Mouse (Mus musculus) myocyte (in vitro differentiated cells): ENCODE measurements around the gene Olfr107. TPM values are rescaled to one million over a fixed set of nuclear protein-coding genes. Genes with fewer than 3 reads are reported as not detected.

ENCODE experiments used
- H3K27me3 ChIP-seq: one replicate; pipeline ENCODE4 v1.6.1; 2011; ENCODE audit not compliant: control insufficient read depth, insufficient read depth, insufficient read length
- H3K36me3 ChIP-seq: one replicate; pipeline ENCODE4 v1.6.1; 2011; ENCODE audit not compliant: control insufficient read depth, insufficient read depth
- H3K4me2 ChIP-seq: one replicate; pipeline ENCODE4 v1.6.1; 2011; ENCODE audit warnings: low read depth, control low read depth
- H3K4me3 ChIP-seq: one replicate; pipeline ENCODE4 v1.5.1; 2011; ENCODE audit warnings: mild to moderate bottlenecking, control low read depth, moderate library complexity
- H3K79me2 ChIP-seq: one replicate; pipeline ENCODE4 v1.6.1; 2011; ENCODE audit not compliant: control insufficient read depth, insufficient read depth
- H3ac ChIP-seq: one replicate; pipeline ENCODE4 v1.6.1; 2011; ENCODE audit not compliant: control insufficient read depth, insufficient read length
- CEBPB ChIP-seq: IDR thresholded peaks from 2 replicates; pipeline ENCODE4 v1.6.1; 2011; ENCODE audit warnings: mild to moderate bottlenecking, moderate library complexity; ENCODE audit not compliant: poor library complexity, insufficient read depth, severe bottlenecking
- E2F4 ChIP-seq: IDR thresholded peaks from one replicate; pipeline ENCODE4 v1.6.1; 2011; ENCODE audit warnings: mild to moderate bottlenecking, control low read depth, moderate library complexity; ENCODE audit not compliant: insufficient read depth
- MAX ChIP-seq: IDR thresholded peaks from one replicate; pipeline ENCODE4 v1.6.1; 2011; ENCODE audit warnings: low read depth, mild to moderate bottlenecking, control low read depth
- MYOD1 ChIP-seq, 3 experiments: IDR thresholded peaks; one replicate each; pipeline ENCODE4 v1.6.1; 2011; ENCODE audit warnings: control low read depth in 2 of 3, low read depth in 2 of 3, mild to moderate bottlenecking in 2 of 3, moderate library complexity in 1 of 3; ENCODE audit not compliant: insufficient read length in 2 of 3, control insufficient read depth in 1 of 3
- MYOG ChIP-seq, 3 experiments: IDR thresholded peaks; one replicate each; pipeline ENCODE4 v1.6.1; 2011; ENCODE audit warnings: control low read depth in 2 of 3, low read depth in 2 of 3, mild to moderate bottlenecking in 2 of 3; ENCODE audit not compliant: insufficient read length in 2 of 3, control insufficient read depth in 1 of 3, insufficient read depth in 1 of 3
- POLR2A ChIP-seq: IDR thresholded peaks from one replicate; pipeline ENCODE4 v1.6.1; 2011; ENCODE audit warnings: low read depth, mild to moderate bottlenecking, control low read depth, moderate library complexity; ENCODE audit not compliant: insufficient read length
- POLR2AphosphoS2 ChIP-seq: IDR thresholded peaks from one replicate; pipeline ENCODE4 v1.6.1; 2011; ENCODE audit warnings: low read depth, control low read depth; ENCODE audit not compliant: insufficient read length
- REST ChIP-seq: IDR thresholded peaks from one replicate; pipeline ENCODE4 v1.6.1; 2011; ENCODE audit warnings: mild to moderate bottlenecking, control low read depth, moderate library complexity; ENCODE audit not compliant: insufficient read depth, insufficient read length
- SRF ChIP-seq: IDR thresholded peaks from one replicate; pipeline ENCODE4 v1.6.1; 2011; ENCODE audit warnings: low read depth; ENCODE audit not compliant: control insufficient read depth, insufficient read length
- TCF12 ChIP-seq: IDR thresholded peaks from one replicate; pipeline ENCODE4 v1.6.1; 2011; ENCODE audit warnings: mild to moderate bottlenecking, control low read depth; ENCODE audit not compliant: poor library complexity, insufficient read depth, severe bottlenecking
- TCF3 ChIP-seq: IDR thresholded peaks from one replicate; pipeline ENCODE4 v1.6.1; 2011; ENCODE audit warnings: low read depth, control low read depth; ENCODE audit not compliant: insufficient read length
- USF1 ChIP-seq: IDR thresholded peaks from one replicate; pipeline ENCODE4 v1.6.1; 2011; ENCODE audit warnings: low read depth, mild to moderate bottlenecking, control low read depth, moderate library complexity
- polyA plus RNA-seq: library from polyadenylated mRNA; unstranded; fragments of >200 nt; fragmentation: generic; extraction: Trizol; gene quantifications from one replicate; pipeline ENCODE4 v1.2.1, GENCODE M21; 2012; ENCODE audit warnings: missing spikeins

Olfr107 gene
- polyA plus RNA-seq: not detected

GRCm38 (mm10) chr17:37398926-37399325 lies at the start of gene Olfr107:
Gene Olfr107 (plus strand): TSS chr17:37399226.
- no peaks in the 10 kb centered on the region for H3K79me2 ChIP-seq
- no peaks in the 10 kb centered on the region for H3K36me3 ChIP-seq
- no peak within 1 kb of the TSS for H3K4me2 ChIP-seq
- no peak within 1 kb of the TSS for H3ac ChIP-seq
- no peak for TF ChIP-seq USF1
- H3K4me3 ChIP-seq: no peak within 1 kb of the TSS
- no peaks in the 10 kb centered on the region for H3K27me3 ChIP-seq

GRCm38 (mm10) chr17:37359282-37359681 lies 39.7 kb upstream of the Olfr107 start, which contains the start of gene Olfr104-ps:
Gene Olfr104-ps (plus strand): TSS chr17:37359582.
- Histone ChIP-seq H3ac (no peak within 1 kb of the TSS), H3K36me3 (no peaks in the 10 kb centered on the region), H3K27me3 (no peaks in the 10 kb centered on the region), H3K79me2 (no peaks in the 10 kb centered on the region), H3K4me3 (no peak within 1 kb of the TSS), H3K4me2 (no peak within 1 kb of the TSS)
- TF ChIP-seq TCF12: no peak
- no peak for TF ChIP-seq E2F4
- no peak for TF ChIP-seq POLR2A
- no peak for TF ChIP-seq USF1
- TF ChIP-seq POLR2AphosphoS2: no peak
- TF ChIP-seq CEBPB: no peak
- TF ChIP-seq MAX: no peak
- no peak for TF ChIP-seq MYOD1 (IDR thresholded peaks at IDR 0.05; ENCODE audit: control insufficient read depth in 1 of 3, insufficient read length in 2 of 3, low read depth in 2 of 3)
- TF ChIP-seq SRF: no peak
- TF ChIP-seq TCF3: no peak
- TF ChIP-seq MYOG (IDR thresholded peaks at IDR 0.05; ENCODE audit: control insufficient read depth in 1 of 3, insufficient read depth in 1 of 3, insufficient read length in 2 of 3, low read depth in 2 of 3): no peak
- TF ChIP-seq REST: no peak

DNA sequence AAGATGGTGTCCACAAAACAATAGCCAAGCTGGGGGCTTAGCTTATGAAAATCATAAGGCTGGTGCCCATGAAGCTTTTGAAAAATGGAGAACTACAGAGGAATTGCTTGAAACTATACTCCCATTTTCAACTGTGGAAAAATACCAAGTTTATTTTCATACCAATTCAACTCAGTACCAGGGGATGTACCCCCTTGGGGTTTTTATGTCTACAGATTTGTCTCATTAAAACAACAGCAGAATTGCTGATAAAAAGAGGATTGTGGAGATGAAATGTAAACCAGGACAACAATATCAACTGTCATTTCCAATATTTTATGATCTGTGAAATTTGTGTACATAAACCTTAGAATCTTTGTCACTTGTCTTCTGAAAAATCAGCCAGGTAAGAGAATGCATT lies 20.3 kb upstream of the Olfr107 start, which contains the start of gene Olfr105-ps:
Gene Olfr105-ps, plus strand, starts transcription at position 301 of the 400 bp plus-strand sequence.
- Histone ChIP-seq H3K79me2 (no peaks in the 10 kb centered on the region), H3ac (no peak within 1 kb of the TSS), H3K4me2 (no peak within 1 kb of the TSS), H3K36me3 (no peaks in the 10 kb centered on the region), H3K4me3 (no peak within 1 kb of the TSS), H3K27me3 (no peaks in the 10 kb centered on the region)
- TF ChIP-seq POLR2A (no peak), TCF12 (no peak), MYOD1 (IDR thresholded peaks at IDR 0.05; ENCODE audit: control insufficient read depth in 1 of 3, insufficient read length in 2 of 3, low read depth in 2 of 3) (no peak), USF1 (no peak), E2F4 (no peak), MYOG (IDR thresholded peaks at IDR 0.05; ENCODE audit: control insufficient read depth in 1 of 3, insufficient read depth in 1 of 3, insufficient read length in 2 of 3, low read depth in 2 of 3) (no peak), CEBPB (no peak), SRF (no peak), TCF3 (no peak), MAX (no peak), POLR2AphosphoS2 (no peak), REST (no peak)

GRCm38 (mm10) chr17:37390093-37390492 lies 8.9 kb upstream of the Olfr107 start, which contains the start of gene Olfr106-ps:
Gene Olfr106-ps (plus strand): TSS chr17:37390393.
- Histone ChIP-seq H3K4me3 (no peak within 1 kb of the TSS), H3K36me3 (no peaks in the 10 kb centered on the region), H3K4me2 (no peak within 1 kb of the TSS), H3K27me3 (no peaks in the 10 kb centered on the region), H3ac (no peak within 1 kb of the TSS), H3K79me2 (no peaks in the 10 kb centered on the region)
- TF ChIP-seq POLR2AphosphoS2 (no peak), MAX (no peak), E2F4 (no peak), REST (no peak), SRF (no peak), TCF3 (no peak), TCF12 (no peak), POLR2A (no peak), CEBPB (no peak), USF1 (no peak), MYOD1 (IDR thresholded peaks at IDR 0.05; ENCODE audit: control insufficient read depth in 1 of 3, insufficient read length in 2 of 3, low read depth in 2 of 3) (no peak)

DNA sequence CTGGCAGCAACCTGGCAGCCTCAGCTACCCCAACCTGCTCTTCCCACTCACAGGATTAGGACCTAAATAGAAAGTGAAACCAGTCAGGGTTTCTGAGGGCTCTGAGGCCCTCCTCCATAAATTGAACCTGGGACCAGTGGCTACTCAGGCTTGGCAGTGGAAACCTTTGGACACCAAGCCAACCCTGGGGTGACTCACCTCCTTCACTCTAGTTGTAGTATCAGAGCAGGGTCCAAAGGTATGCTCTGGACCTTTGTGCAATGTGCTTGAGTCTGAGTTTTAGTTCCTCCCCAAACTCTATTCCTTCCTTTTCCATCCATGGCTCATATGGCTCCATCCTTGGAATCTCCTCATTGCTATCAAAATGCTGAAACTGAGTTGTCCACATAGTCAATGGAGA lies 14.4 kb downstream of the Olfr107 start:
- no peaks in the 10 kb centered on the region for H3K79me2 ChIP-seq
- H3K4me3 ChIP-seq: no peak overlapping the region
- TF ChIP-seq MYOD1 (IDR thresholded peaks at IDR 0.05; ENCODE audit: control insufficient read depth in 1 of 3, insufficient read length in 2 of 3, low read depth in 2 of 3) (no peak), MAX (no peak), USF1 (no peak), TCF3 (no peak), REST (no peak), E2F4 (no peak), TCF12 (no peak), POLR2AphosphoS2 (no peak), POLR2A (no peak), CEBPB (no peak), SRF (no peak), MYOG (IDR thresholded peaks at IDR 0.05; ENCODE audit: control insufficient read depth in 1 of 3, insufficient read depth in 1 of 3, insufficient read length in 2 of 3, low read depth in 2 of 3) (no peak)
- no peaks in the 10 kb centered on the region for H3K36me3 ChIP-seq
- no peak overlapping the region for H3ac ChIP-seq
- no peak overlapping the region for H3K4me2 ChIP-seq
- no peaks in the 10 kb centered on the region for H3K27me3 ChIP-seq
